Mouse (Mus musculus): ENCODE data around the gene Onecut3.
A peak's percentile ranks its signal among the peaks of the same experiment; 100 is the strongest.

Onecut3 gene

DNA sequence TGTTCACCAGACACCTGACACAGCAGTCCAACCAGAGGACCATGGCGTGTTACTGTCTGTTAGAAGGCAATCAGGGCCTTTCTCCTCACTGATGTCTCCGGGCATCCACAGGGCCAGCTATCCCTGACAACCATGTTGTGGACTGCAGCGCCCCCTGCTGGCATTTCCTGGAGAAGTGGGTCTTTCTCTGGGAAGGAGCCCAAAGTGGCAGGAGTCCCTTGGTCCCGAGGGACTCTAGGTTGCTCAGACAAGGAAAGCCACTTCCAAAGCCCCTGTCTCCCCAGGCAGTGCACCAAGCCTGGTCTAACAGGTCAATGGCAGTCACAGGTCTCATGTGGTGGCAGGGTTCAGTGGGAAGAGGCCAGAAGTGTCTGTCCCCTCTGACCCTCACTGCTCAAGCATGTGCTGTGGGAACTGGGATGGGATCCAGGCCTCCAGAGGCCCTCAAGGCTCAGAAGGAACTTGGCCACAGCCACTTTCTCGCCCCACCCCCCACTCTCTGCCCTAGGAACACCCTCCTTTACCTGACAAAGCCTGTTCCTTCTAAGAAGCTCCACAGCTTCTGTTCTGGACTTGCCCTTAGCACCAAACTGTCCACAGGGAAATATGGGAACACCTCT, 62.8 kb downstream of the Onecut3 start:
- peak; percentile 90 for DNase-seq

DNA sequence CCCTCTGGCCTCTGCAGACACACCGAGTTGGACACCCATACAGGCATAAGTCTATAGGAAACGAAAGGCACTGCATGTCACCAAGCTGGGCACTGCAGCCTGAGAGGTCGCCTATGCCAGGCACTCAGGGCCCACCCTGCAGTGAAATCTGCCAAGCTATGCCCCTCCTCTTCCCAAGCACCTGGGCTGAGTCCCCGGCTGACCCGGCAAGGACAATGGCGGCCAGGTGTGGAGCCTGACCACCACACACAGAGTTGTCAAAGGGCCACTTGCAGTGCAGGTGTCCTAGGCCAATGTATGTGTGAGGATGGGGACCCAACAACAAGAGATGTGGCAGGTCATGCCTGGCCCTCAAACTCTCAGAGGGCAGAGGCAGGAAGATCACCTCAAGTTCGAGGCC, 64.8 kb downstream of the Onecut3 start:
- no peak for DNase-seq

DNA sequence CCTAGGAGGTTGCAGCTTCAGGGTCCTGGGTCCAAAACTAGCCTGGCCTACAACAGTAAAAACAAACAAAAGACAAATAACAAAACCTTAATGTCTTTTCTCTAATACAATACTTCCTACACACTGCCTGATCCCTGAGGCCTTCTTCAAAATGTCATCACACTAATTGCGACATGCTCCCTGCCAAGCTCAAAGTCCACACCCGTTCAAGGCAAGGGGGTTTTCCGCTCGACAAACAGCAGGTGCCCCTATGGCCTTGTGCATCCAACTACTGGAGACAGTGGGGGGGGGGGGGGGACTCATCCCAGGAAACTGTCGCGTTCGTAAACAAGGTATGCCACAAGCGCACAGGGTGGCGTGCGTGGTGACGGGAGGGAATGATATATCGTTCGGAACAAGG, 66.0 kb downstream of the Onecut3 start:
- DNase-seq: no peak

DNA sequence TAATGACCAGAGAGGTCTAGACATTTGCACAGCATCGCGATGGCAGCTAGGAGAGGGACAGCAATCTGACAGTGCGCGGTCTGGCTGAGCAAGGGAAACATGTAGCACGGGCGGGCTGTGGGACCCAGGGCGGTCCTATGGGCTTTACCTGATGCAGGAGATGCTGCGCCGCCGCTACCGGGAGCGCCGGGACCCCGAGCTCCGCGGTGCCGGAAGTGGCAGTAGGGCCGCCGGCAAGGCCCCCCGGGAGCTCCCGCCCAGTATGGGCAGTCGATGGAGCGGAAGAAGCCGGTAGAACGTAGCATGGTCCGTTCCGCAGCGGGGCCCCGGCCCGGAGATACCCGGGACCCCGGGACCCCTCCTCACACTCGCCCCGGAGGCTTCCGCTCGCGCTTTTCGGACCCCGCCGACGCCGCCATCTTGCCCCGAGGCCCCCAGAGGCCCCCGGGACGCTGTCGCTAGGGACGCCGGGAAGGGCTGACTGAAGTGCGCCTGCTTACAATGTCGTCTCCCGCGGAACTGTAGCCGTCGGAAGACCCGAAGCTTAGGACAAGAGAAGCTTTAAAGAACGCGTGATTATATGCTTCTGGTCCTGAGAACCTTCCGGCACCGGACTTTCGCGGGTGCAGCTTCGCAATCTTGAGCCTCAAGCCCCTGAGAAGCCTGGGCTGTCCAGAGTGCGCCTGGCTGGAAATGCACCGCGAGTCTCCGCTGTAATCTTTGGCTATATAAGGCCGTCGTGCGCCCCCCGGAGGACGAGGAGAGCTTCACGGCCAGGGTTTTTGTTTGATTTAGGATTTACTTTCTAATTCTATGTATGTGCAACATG, 66.7 kb downstream of the Onecut3 start, which contains the start of gene Rexo1:
TSS of gene Rexo1 (minus strand) at position 445 of the 829 bp plus-strand sequence.
- peak; percentile 94 for DNase-seq

DNA sequence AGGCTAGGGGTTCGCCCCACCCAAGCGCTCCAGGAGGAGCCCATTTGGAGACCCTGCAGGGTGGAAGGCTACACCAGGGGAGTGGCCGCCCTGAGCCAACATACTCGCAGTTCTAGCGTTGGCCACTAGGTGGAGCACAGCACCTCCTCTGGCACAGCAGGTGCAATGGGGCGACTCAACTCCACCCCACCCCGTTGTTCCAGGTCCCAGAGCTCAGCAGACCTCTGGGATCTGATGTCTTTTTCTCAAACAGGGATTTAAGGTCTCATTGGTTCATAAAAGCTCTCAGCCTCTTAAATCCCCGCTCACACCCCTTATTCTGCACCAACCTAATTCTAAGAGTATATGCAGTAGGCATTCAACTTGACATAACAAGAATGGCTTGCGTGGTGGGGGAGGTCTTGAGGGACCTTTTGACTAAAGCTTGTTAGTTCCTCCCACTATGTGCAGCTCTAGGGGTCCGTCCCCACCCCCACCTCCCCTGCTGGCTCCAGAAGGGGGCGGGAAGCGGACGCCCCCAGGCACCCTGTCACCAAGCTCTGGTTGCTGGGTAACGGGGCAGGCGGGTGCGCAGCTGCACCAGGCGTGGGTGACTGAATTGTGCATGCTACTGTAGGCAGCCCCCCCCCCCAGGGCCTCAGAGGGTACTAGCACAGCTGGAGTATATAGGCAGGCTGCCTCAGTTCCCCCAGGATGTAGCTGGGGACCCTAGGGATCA, 71.9 kb downstream of the Onecut3 start:
- peak; percentile 92 for DNase-seq
